Mouse (Mus musculus) embryo, embryonic 10.5 days (tissue): ENCODE measurements around the gene Sgsm3.

ENCODE experiments used
- DNase-seq: peaks from one replicate; pipeline ENCODE4 v3.0.0-alpha.2; 2015; ENCODE audit warnings: low spot score

Sgsm3 gene

GRCm38 (mm10) chr15:81027378-81028173, 50.0 kb downstream of the Sgsm3 start:
- peak; percentile 82 for DNase-seq

- DNase-seq = no peak
These were observed 53.4 kb downstream of the Sgsm3 start for GRCm38 (mm10) chr15:81030891-81031425.

DNA sequence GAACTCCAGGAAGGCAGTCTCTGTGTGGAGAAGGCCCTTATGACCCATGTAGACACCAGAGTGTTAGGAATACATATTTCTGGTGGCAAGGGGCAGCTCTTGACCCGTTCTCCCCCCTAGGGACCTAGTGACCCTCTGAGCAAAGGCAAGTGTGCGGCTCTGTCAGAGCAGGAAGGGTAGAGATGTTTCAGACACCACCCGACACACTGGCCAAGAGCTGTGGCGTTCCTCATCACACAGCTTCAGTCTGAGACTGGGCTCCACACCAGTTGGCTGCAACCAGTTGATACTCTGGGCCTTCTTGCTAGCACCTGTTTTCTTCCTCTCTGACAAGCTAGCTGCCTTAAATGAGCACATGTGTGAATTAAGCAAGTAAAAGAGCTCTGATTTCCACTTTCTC, 54.0 kb downstream of the Sgsm3 start:
- no peak for DNase-seq

DNA sequence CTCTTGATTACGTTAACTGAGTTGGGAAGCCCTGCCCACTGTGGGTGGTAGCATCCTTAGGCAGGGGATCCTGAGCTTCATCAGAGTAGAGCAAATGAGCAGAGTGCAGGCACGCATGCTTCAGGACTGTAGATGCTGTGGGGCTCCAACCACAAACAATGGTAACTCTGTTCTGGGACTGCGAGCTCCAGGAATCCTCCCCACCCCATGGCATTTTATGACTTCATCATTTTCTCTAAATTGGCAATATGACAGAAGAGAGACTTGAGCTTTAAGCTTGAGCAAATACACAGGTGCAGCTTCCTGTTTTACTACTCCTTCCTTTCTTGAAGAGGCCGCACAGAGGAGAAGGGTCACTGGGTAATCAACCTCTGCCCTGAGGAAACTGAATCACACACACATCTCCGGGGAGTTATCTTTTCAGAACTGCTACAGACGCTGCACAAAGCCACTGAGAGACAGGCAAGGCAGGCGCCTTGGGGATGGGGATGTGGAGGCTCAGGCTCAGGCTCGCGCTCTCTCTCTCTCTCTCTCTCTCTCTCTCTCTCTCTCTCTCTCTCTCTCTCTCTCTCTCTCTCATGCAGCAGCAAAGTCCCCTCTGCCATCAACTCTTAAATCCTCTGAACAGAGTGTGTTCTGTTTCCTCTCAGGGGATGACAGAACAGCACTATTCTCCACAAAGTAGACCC, 55.5 kb downstream of the Sgsm3 start:
- peak; percentile 55 for DNase-seq

DNA sequence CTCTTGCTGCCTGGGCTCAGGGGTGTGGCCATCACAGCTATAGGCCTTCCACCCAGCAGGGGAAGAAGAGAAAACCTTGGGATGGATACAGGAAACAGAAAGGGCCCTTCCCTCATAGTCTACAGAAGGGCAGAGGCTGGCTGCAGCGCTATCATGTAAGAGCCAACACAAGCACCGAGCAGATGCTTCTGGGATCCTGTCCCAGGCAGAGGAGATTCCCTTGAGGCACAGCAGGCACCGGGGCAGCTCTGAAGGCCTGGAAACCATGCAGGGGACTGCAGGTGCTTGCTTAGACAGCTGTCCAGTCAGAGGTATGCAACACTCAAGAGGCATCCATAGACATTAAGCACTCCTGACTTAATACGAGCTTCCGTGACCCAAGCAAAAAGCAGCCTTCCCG, 56.6 kb downstream of the Sgsm3 start:
- DNase-seq = no peak

- no peak for DNase-seq
These were observed 58.0 kb downstream of the Sgsm3 start for GRCm38 (mm10) chr15:81035417-81036162.

DNA sequence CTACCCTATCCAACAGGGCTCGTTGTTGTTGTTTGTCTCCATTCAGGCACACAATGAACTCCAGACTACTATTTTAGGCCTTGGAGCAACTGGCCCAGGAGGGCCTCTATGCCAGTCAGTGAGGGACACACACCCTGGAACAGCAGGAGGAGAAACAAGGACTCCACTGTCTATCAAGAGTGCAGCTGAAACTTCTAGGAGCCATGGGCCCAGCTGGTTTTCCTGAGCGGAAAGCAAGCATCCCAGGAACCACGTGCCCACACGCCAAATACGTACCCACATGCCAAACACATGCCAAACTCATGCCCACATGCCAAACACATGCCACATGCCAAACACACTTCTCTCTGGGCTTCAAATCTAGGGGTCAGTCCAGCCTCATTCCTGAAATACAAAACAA, 60.9 kb downstream of the Sgsm3 start:
- DNase-seq = no peak

- DNase-seq = no peak
These were observed 64.2 kb downstream of the Sgsm3 start for GRCm38 (mm10) chr15:81041767-81042166.

GRCm38 (mm10) chr15:81042276-81042931, 64.8 kb downstream of the Sgsm3 start:
- no peak for DNase-seq

DNA sequence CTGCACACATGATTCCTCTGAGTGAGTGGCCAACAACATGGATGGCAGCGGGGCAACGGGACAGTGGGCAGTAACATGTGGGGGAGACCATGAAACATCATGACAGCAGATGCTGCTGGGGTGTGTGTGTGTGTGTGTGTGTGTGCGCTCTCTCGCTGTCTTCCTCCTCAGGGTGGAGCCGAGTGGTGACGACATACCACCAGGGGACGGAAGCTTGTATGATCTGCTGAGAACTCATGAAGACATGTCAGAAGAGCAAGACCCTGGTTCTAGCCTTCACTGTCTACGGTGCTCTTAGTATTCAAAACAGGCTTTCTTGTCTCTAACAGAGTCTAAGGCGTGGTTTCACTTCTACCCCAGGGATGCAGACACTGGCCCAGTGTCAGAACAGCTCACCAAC, 66.9 kb downstream of the Sgsm3 start:
- no peak for DNase-seq

DNA sequence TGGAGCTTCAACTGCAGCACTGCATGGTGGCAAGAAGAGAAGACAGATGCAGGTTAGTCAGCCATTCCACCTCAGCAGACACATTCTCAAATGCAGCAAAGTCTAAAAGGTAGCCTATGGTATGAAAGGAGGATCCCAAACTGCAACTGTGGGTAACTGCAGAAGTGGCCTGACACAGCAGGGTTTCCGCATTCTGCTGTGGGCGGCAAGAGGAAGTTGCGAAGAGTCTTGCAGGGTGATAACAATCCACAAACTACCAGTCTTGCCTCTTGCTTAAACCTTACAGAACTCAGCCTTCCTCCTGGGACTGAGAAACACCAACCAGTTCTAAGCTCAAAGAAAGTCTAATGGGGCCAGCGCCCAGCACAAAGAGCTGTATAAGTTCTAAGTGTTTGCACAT, 67.8 kb downstream of the Sgsm3 start:
- no peak for DNase-seq

GRCm38 (mm10) chr15:81046061-81046460, 68.5 kb downstream of the Sgsm3 start:
- no peak for DNase-seq

DNA sequence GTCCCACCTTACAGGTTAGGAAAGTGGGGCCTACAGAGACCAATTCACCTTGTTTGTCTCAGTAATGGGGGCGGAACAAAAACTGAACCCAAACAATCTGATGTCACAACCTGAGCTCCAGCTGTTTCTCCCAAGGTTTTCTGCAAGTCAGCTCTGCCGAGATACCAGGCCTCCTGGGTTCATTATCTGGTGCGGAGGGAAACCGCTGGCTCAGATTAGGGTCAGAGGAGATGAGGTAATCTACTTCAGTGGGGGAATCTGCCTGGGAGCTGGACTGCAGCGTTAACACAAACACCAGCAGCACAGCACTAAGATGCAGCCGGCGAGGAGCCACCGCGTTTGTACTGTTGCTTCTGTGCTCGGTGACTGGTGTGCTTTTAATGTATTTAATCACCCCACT, 69.9 kb downstream of the Sgsm3 start:
- no peak for DNase-seq

DNA sequence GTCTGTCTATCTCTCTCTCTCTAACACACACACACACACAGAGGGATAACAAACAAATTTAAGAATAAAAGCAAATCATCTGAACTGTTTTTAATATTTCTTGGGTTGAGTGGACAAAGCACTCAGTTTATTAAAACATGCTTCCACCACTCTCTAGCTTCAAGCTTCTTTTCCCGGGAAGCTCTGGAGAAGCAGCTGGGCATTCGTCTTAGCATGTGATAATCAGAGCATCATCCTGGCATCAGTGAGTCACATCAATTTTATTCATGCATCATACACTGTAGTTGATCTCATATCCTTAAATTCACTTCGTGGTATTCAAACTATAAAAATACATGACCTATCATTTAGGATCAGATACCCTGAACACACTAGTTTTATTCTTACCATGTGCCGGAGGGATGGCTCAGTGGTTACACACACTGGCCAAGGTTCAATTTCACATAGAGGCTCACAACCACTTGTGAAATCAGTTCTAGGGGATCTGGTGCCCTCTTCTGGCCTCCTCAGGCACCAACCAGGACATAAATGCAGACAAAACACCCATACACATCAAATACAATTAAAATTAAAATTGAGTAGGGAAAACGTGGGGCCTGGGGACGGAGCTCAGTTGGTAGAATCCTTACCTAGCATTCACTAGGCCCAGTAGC, 72.0 kb downstream of the Sgsm3 start:
- DNase-seq = peak; percentile 54

DNA sequence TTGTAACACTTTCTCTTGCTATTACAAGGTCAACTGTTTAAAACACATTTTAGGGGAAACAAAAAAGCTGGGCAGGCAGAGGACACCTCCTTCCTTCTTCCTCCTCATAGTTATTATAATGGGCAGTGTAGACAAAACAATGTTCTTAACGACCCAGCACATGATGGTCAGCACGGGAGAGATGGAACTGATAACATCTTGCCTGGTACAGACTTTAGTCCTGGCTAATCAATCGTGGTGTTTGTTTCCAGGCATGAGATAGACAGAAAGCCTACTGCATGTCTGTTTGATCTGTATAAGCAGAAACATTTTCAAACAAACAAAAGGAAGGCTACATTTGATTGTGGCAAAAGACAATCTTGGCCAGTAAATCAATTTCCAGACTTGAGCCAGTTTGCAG, 72.9 kb downstream of the Sgsm3 start:
- DNase-seq = no peak

DNA sequence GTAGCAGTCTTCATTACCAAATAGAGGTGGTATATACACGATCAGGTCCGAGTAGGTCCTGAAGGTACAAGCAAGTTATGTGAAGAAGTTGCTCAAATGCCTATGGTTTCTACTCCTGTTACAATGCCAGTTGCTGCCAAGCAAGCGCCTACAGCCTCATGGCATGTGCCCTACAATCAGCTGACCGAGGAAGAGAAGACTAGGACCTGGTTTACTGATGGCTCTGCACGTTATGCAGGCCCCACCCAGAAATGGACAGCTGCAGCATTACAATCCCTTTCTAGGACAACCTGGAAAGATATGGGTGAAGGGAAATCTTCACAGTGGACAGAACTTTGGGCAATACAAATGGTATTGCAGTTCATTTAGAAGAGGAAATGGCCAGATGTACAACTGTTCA, 74.9 kb downstream of the Sgsm3 start:
- no peak for DNase-seq

- DNase-seq = no peak
These were observed 77.9 kb downstream of the Sgsm3 start for GRCm38 (mm10) chr15:81055488-81055887.

DNA sequence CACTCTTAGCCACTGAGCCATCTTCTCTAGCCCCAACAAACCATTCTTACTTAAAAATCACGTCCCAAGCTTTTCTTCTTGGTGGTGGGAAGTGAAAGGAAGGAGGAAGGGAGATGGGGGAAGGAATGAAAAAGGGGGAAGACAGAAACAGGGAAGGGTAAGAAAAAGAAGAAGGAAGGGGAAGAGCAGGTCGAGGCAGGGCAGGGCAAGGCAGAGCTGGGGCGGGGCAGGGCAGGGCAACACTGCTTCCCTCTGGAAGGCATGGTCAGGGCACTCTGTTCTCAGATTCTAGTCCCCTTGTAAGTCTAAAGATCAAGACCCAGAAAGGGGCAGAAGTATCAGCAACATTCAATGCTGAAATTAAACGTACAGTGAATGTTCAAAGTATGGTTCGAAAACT, 80.2 kb downstream of the Sgsm3 start:
- DNase-seq = no peak

GRCm38 (mm10) chr15:81060975-81061374, 83.4 kb downstream of the Sgsm3 start:
- no peak for DNase-seq
